Mouse (Mus musculus) gastrocnemius, postnatal 14 days (tissue): ENCODE measurements around the gene Mybpc2. TPM values are rescaled to one million over a fixed set of nuclear protein-coding genes. Genes with fewer than 3 reads are reported as not detected.

Experiments
- DNase-seq: peaks from one replicate; pipeline ENCODE4 v3.0.0; 2021; ENCODE audit warnings: mixed read lengths
- intact Hi-C: fragments of 180-260 bp; cut with DNase I; formaldehyde crosslinking; loops from one replicate; pipeline ENCODE4 v1.15.1; 2025; ENCODE audit warnings: low total_unique reads
- total RNA-seq, 2 experiments: library from RNA; stranded (reverse); gene quantifications; 2 replicates each; pipeline ENCODE4 v1.2.3; 2021

Gene Mybpc2
- total RNA-seq, 2 experiments from 2014 or later = 3,999 to 4,490 TPM

DNA sequence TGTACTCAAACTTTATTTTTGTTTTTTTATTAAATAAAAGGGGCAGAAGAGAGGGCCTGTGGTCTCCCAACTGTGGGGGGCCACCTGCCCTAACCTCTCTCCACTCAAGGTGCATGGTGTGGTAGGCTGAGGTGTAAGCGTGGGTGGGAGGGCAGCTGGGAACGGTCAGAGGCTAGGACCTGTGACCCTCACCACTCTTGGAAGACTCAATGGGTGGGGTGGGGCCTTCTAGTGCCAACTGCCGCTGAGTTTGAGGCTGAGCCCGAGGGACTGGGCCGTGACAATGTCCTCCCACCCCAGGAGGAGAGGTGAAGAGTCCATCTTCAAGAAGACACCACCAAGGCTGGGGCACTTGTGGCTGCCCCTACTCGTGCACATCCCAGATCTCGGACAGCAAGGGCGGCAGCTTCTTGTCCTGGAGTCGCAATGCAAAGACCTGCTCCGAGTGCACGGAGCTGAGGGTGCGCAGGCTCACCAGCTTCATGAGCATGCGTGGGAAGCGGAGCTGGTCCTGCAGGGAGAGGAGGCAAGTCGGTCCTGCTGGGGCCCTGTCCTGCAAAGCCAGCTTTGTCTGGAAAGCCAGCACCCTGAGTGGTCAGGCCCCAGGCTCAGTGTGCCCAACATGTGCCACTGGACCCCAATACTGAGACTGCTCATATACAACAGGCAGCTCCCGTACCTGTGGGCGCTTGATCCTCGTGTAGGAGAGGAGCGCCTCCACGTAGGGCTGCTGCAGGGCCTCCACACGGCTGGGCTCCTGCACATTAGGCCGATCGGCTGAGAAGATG, 25.4 kb upstream of the Mybpc2 start:
- no peak for DNase-seq
- intact Hi-C loops = loop anchor here (5.0 kb wide), 1 partner anchor 48 kb away; no protein-coding TSS in a partner anchor

DNA sequence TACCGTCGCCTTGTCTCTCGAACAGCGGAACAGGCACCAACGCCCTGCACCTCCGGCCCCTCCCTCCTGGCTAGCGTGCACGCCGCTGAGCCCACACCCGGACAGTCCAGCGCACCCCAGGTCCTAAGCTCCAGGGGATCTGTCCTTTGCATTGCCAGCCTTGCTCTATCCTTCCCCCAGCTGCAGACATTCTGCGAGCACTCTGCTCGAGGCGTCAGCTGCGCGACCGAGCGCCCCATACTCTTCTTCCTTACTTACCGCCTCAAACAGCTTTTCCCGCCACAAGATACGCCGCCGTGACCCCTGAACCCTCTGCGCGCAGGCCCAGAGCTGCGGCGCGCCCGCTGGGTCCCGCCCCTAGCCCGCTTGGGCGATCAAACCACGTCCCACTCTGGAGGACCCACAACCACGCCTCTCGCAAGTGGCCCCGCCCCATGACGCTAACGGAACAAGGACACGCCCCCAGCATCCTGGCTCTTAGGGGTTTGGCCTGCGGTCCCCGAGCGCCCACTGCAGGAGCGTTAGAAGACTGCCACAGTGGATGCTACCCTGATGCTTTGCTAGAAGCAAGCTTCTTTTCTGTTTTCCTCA, 24.1 kb upstream of the Mybpc2 start, which contains the start of gene Pold1:
TSS of gene Pold1 (minus strand) at position 353 of the 591 bp plus-strand sequence.
- peak; percentile 99 for DNase-seq
- intact Hi-C loops = no loop called here

DNA sequence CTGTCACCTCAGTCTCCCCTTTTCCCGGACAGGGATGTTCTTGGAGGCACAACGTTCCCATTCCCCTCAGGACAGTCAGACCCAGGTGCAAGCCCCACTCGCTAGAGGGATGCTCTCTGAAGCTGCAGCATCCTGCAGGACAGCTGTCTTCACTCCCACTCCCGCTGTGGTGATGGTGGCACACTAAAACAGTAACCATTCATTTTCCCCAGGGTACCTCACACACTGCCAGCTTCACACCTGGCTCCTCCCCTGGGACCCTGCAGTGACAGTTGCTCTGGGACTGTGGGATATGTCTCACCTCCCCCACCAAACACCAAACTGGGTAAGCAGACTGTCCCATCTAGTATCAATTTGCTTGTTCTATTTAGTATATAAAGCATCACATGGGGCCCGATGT, 23.3 kb upstream of the Mybpc2 start:
- intact Hi-C loops = no loop called here
- no peak for DNase-seq

DNA sequence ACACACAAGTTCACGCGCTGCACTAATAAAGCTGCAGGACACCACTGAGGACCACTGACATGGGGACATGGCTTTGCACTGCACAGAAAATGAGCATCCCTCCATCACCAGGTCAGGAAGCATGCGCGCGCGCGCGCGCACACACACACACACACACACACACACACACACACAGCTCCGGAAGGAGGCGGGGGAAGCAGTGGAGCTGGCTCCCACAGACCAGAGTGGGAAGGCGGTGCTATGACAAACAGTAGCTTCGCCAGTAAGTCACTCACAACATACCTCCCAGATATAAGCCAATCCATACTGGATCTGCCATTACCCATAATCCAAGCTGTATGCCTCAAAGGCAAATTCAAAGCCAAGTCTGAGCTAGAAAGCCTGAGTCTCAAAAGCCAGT, 22.6 kb upstream of the Mybpc2 start:
- intact Hi-C loops = no loop called here
- DNase-seq = no peak

DNA sequence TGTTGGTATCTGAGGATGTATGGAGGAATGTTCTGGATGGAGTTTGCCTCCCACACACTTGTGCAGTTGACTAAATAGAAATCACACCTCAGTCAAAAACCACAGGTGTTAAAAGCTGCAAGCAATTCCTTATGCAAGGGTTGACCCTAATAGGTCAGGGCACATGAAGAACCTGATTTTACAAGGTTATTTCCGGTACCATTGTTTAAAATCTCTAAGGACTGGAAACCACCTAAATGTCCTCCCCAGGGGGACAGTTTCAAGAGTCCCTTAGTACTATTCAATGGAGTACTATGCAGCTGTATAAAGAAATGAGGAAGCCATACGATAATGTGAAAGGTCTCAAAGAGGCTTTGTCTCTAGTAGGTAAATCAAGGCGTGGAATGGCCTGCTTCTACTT, 21.8 kb upstream of the Mybpc2 start:
- intact Hi-C loops = no loop called here
- DNase-seq = no peak

DNA sequence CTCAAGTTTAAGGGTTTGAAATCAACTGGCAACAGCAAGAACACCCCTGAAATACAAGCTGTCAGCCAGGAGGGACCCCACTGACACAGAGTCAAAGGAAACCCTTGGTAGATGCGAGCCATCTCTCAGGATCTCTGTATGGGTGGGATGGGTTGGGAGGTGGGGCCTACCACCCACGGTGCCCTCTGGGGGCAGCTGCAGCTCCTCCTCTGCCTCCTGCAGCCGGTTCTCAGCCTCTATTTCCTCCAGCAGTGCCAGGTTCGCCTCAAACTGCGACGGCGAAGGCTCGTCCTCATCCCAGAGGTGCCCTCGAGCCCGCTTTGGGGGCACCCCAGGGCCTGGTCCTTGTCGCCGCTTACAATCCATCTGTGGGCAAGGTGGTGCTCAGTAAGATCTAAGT, 18.6 kb upstream of the Mybpc2 start:
- intact Hi-C loops = no loop called here
- no peak for DNase-seq

DNA sequence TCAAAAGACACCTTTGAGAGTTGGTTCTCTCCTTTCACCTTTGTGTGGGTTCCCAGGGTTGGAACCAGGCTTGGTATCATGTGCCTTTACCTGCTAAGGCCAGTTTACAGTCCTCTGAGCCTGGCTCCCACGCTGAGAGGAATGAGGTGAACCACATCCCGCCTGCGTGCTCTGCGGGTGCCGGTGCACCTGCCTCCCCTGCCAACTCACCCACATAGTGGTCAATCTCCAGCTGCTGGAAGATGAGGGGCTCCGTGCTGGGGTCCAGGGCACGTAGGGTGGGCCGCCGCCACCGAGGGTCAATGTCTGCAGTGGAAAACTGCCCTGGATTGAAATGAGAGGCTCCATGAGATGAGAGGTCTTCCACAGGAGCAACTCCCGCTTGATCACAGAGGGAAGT, 18.1 kb upstream of the Mybpc2 start:
- intact Hi-C loops = no loop called here
- DNase-seq = no peak

DNA sequence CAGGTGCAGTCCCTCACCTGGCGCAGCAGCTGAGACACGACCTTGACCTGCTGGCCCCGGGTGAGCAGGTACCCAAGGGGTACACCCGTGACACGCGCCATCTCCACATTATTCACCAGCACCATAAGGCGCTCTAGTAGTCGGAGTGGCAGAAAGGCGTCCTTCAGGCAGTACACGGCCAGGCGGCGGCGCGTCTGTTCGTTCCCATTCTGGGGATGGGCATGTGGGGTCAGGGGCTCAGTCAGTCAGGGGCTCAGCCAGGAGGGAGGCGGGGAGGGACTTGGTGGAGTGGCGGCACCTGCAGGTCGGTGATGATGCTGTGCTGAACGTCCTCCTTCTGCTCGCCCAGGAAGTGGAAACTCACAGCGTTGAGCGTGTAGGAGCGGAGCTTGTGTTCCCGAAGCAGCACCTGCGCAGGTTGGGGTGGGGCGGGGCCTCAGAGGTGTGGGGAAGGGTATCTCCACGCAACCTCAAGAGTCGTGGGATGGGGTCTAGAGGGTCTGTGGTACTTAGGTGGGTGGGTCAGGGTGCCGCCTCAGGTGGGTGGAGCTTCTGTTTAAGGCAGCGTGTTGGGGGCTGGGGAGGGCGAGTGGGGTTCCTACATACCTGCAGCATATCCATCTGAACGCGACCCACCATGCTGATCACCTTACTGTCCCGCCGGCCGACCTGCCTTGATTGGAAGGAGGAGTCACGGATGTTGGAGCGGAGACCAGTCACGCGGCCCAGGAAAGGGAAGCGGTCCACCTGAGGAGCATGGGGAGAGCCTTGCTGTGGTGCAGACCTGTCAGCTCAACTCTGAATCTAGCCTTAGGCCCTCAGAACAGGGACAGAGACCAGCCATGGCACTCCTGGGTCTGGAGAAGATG, 14.5 kb upstream of the Mybpc2 start:
- intact Hi-C loops = no loop called here
- no peak for DNase-seq

DNA sequence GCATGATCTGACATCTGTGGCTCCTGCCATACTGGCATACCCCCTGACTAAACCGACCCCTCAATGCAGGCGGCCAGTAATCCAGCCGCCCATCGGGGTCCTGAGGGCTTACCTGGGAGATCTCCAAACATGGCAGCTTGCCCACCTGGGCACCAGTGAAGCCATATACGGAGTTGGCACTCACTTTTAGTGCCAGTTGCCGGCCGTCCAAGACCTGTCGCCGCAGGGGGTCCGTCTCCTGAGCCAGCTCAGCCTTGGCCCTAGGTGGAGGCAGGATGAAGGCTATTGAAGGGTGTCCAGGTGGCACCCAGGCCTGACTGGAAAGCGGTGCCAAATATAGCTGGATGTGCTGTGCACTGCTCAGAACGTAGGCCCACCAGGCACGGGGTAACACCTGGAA, 13.0 kb upstream of the Mybpc2 start:
- intact Hi-C loops = no loop called here
- DNase-seq = no peak

DNA sequence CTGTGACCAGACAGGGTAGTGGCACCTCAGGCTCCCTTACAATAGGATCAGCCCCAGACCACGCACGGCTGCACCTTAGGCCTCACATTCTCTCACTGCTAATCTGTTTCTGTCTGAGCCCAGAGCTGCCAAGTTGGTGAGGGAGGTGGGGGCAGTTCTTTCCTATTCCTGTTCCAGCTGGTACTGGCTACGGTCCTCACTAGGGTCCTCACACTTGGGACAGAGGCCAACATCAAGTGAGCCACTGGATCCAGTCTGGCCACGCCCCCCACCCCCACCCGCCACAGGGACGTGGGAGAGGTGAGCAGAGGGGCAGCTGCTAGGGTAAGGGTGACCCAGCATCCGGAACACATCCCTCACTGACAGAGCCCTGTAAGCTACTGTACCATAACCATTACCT, 12.6 kb upstream of the Mybpc2 start:
- DNase-seq = no peak
- intact Hi-C loops = no loop called here

DNA sequence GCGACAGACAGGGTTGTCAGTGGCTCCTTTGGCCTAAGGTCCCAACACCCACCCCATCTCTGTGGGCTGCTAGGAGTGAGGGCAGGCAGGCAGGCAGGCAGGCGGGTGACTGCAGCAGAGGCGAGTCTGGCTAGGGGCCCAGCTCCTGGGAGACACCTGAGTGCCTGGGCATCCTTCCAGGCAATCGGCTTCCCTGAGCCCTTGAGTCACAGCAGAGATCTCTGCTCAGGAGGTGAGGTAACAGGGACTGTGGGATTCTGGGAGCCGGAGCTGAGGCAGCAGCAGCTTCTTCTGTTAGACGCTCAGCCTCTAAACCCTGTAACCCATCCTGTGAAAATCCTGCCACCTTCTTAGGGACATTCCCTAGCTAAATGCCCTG, 12.1 kb upstream of the Mybpc2 start:
- no peak for DNase-seq
- intact Hi-C loops = no loop called here

DNA sequence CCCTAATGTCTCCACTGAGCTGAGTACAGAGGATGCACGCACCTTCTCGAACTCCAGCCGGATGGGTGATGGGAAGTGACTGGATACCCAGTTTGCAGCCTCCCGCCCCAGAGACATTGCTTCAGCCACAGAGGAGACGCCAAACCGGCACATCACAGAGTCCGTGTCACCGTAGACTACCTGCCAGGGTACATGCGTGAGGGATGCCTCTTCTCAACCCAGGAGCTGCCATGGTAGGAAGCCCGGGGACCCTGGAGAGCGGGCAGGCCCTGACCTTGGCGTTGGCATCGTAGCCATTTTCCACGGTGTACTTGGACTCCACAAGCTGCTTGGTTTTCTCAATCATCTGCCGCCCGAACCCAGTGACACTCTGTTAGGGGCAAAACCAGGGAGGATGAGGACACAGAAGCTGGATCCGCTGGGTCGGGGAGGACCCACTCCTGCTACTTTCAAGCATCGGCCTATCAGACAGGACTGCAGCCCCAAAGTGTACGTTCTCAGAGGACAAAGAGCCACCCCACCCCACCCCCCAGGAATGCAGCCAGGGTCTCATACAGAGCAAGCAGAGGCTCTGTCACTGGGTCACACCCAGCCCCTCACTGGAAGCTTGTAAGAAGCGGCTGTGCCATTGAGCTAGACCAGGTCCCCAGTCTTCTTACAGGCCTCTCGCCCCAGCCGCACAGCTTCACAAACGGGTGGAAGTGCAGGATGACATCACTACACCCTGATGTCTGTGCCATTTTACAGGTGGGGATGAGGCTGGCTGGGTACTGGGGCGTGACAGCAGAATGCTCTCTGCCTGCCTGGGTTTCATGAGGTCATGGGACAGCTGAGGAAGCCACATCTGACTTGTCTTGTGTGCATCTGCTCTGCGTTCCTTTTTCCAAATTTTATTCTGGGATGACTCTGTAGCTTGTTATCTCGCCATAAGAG, 11.5 kb upstream of the Mybpc2 start:
- no peak for DNase-seq
- intact Hi-C loops = no loop called here

DNA sequence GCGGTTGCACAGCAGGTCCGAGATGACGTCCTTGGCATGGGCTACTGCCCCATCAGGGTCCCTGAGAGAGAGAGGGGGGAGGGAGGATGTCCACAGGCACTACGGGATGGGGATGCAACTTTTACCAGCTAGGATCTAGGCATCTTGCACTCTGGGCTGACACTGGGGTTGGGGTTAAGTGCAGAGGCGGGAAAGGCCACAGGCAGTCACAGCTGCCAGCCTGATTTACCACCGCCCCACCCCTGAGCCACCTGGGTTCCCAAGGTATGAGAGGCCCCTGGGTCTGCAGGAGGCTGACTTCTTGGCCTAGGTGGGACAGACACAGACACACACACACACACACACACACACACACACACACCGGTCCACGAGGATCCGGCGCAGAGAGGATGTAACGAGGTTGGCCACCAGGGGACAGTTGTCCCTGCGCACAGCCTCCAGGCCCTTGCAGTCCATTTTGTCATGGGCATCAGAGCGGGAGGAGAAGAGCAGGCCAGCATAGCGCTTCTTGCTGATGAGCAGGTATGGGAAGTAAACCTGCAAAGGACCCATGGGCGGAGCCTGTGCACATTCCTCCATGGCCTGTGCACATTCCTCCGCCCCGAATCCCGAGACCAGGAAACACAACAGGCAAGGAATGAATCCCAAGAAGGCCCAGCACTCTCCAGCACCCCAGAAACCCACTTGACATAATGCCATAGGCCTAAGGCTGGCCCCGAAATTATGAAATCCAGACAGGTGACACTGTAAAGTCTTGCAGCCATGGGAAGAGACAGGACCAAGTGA, 10.4 kb upstream of the Mybpc2 start:
- no peak for DNase-seq
- intact Hi-C loops = no loop called here

DNA sequence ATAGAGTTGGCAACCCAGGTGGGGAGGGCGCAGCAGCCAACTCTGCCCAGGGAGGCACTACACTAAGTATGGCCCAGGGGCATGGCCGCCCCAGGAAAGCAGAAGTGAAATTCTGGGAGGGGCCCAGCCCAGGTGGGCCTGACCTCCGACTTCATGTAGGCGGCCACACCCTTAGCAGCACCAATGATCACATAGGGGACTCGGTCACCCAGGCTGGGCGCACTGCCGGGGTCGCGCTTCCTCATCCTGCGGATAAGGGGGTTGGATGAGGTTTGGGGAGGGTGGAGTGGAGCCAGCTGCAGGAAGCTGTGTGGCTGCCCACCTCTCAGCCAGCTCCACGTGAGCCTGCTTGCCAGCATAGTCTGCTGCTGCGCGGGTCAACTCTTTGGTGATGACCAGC, 9.8 kb upstream of the Mybpc2 start:
- no peak for DNase-seq
- intact Hi-C loops = no loop called here

DNA sequence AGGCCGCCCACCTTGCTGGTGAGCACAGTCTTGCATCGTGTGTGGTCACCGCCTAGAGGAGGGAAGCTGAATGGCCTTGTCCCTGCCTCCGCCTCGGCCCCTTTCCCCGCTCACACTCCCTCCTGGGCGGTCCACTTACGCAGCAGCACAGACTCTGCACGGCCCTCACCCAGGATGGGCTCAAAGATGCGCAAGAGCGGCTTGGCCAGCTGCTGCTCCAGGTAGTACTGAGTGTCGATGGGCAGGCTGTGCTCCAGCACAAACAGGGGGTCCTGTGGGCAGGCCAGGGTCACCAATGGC, 9.2 kb upstream of the Mybpc2 start:
- intact Hi-C loops = no loop called here
- DNase-seq = no peak

DNA sequence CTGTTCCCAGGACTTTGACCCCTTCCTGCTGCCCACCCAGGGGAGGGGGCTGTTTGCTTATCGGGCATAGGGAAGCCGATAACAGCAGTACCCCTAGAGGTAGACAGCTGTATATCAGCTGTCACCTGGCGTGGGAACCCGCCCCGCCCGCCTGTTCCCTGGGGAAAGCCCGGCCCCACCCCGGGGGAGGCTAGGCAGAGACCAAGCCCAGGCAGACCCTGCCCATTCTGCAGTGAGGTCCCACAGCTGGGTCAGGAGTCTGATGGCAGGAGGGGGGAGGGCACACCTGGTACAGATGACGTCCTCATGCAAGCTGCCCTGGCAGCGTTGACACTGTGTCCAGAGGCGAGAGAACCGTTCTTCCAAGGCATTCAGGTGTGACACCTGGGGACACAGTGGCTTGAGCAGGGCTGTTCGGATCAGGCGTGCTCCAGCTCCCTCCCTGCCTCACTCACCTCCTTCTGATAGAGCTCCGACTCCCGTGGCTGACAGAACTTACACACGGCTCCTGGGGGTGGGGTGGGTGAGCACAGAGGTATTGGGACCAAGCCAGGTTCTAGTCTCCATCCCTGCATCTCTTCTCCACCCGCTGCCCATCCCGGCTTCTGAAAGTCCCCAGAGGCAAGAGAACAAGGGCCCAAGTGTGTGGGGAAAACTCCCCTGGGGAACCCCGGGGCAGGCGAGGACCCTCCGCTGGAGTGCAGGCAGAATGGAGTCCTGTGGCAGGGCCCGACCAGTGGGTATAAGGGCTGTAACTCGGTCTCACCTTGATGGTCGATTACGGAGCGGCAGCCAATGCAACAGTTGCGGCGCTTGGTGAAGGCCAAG, 8.7 kb upstream of the Mybpc2 start:
- intact Hi-C loops = no loop called here
- no peak for DNase-seq

DNA sequence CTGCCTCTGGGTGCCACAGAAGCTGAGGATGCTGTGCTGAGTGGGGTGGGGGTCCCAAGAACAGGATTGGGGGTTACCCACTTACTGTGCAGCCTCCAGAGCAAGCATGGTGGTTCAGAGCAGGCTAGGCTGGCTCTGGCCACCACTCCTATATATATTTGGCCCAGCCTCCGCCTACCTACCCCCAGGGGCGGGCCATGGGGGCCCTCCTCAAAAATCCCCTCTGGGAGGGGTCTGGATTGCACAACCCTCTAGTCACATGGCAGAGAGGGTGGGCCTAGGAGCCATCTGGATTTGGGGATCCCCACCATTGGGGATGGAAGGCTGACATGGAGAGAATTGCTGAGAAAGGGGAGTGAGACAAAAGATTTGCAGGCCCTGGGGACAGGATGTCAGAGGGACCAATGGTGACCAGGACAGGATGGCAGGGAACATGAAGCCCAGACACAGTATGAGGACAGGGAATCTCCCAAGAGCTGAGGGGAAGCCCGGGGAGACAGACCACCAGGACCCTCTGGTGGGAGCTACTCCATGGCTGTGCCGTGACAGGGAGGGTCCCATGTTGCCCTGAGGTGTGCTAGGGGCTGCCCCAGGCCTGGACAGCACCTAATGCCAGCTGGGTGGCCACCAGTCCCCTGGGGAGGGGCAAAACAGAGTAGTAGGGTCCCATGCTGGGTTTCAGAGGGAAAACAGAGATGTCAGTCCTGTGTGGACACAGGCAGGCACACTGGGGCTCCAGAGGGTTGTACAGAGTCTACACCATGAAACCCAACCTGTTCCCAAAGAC, 7.7 kb upstream of the Mybpc2 start, which contains the start of gene Spib:
TSS of gene Spib (minus strand) at position 126 of the 787 bp plus-strand sequence.
- intact Hi-C loops = no loop called here
- no peak for DNase-seq
